Mouse (Mus musculus): ENCODE measurements around the gene Ccdc9. TPM values are rescaled to one million over a fixed set of nuclear protein-coding genes. Genes with fewer than 3 reads are reported as not detected.
A peak's percentile ranks its signal among the peaks of the same experiment; 100 is the strongest.

The Ccdc9 gene
- polyA plus RNA-seq, 1 experiment from 2014 or later: 28.7 TPM

DNA sequence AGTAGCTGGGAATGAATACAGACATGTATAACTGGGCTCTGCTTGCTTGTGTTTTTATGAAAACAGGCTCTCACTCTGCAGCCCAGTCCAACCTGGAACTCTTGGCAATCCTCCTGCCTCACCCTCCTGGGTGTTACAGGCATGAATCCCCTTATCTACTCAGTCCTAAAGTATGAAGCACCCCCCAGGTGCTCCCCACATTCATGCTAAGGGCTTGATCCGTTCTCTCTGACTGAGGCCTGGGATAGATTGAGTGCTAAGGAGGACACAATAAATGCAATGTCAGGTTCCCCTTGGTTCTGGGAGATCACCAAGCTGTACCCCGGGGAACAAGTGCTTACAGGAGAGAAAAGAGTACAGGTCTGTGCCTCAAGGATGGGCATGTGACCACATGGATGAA lies 11.0 kb upstream of the Ccdc9 start:
- no peak for DNase-seq (ENCODE audit: extremely low spot score, low spot score)
- WGBS: 63% methylated on average over 2 of the region's 2 CpGs
- Histone ChIP-seq H3K9me3 (no peaks in the 10 kb centered on the region), H3K4me3 (no peak overlapping the region), H3K27me3 (ENCODE audit: poor library complexity, severe bottlenecking) (peaks cover 16% of the 10 kb centered on the region; the same call in 1 of the 2 replicates), H3K36me3 (replicated peaks) (no peaks in the 10 kb centered on the region), H3K4me1 (peaks cover 53% of the 10 kb centered on the region), H3K27ac (peak overlapping the region; percentile 35; the same call in 1 of the 2 replicates)

DNA sequence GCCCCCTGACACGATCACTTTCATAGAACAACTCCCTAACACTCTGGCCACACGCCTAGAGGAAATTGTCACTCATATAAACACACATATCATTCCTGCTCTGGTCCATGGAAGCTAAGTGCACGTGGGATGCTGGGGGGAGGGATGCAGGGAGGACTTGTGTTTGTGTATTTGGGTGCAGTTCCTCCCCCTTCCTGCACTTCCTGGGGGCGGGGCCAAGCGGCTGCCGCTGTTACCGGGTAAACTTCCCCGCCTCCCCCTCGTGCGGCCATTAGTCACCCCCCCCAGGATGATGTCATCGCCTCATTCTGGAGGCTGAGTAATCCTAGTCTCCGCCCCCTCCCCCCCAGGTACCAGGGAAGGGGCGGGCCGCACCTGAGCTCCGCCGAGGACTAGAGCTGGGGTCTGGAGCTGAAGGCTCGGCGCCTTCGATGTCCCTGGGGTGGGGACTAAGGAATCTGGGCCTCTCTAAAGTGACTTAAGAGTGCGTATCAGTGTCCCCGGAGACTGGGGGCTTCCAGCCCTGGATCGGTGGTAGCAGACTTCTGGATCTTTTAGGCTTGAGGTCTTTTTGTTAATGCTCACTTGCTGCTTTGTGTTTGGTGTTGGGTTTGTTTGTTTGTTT lies 10.3 kb upstream of the Ccdc9 start:
- under 1% methylated on average over 22 of the region's 22 CpGs for WGBS
- Histone ChIP-seq H3K27me3 (ENCODE audit: poor library complexity, severe bottlenecking) (peaks cover 16% of the 10 kb centered on the region; the same call in 1 of the 2 replicates), H3K27ac (peak overlapping the region; percentile 92), H3K36me3 (replicated peaks) (no peaks in the 10 kb centered on the region), H3K9me3 (no peaks in the 10 kb centered on the region), H3K4me1 (peaks cover 53% of the 10 kb centered on the region), H3K4me3 (peak overlapping the region; percentile 62)
- peak; percentile 80 for DNase-seq (ENCODE audit: extremely low spot score, low spot score)

DNA sequence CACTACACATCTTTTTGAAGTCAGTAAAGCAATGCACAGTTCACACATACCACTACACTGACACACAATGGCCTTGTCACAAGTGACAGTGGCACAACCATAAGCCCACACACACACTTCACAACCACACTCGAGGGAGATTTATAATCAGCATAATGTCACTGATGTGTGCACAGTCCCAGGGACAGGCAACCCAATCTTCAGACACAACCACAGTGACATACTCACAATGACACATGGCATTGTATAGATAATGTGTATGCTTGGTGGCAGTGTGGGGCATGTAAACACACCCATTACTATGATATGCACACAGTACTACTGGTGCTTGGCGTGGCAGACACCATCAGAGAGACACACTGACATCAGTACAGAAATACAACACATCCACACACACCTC lies 9.6 kb upstream of the Ccdc9 start:
- 48% methylated on average over 2 of the region's 2 CpGs for whole genome bisulfite sequencing
- no peaks in the 10 kb centered on the region for H3K9me3 ChIP-seq
- H3K27ac ChIP-seq: peak overlapping the region; percentile 92
- peaks cover 53% of the 10 kb centered on the region for H3K4me1 ChIP-seq
- H3K36me3 ChIP-seq (replicated peaks): no peaks in the 10 kb centered on the region
- no peak for DNase-seq (ENCODE audit: extremely low spot score, low spot score)
- peaks cover 16% of the 10 kb centered on the region; the same call in 1 of the 2 replicates for H3K27me3 ChIP-seq (ENCODE audit: poor library complexity, severe bottlenecking)
- H3K4me3 ChIP-seq: peak overlapping the region; percentile 62; the same call in 1 of the 2 replicates

DNA sequence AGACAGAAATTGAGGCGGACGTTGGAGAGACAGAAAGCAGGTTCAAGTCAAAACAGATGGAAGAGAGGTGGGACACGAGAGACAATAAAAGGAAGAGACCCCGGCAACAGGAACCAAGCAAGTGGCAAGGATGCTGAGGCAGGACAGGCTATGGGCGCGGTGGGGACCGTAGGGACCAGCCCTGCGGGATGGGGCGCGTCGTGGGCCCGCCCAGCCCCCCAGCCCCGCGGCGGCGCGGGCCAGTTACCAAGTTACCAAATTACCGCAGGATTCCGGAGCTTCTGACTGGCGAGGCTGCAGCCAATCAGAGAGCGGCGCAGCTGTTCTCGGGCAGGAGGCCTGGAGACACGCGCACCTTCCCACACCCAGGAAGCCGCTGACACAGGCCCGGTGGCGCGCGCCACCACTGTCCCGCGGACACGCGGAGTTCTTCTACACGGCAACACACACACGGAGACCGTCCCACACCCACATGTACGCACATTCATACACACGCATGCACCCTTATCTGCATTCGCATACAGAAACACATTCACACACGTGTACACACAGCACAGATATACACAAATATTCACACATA lies 8.8 kb upstream of the Ccdc9 start:
- Histone ChIP-seq H3K27ac (peak overlapping the region; percentile 92), H3K4me1 (peaks cover 52% of the 10 kb centered on the region), H3K36me3 (replicated peaks) (no peaks in the 10 kb centered on the region), H3K4me3 (peak overlapping the region; percentile 62), H3K27me3 (ENCODE audit: poor library complexity, severe bottlenecking) (peaks cover 16% of the 10 kb centered on the region; the same call in 1 of the 2 replicates), H3K9me3 (no peaks in the 10 kb centered on the region)
- WGBS: 2% methylated on average over 41 of the region's 41 CpGs
- DNase-seq (ENCODE audit: extremely low spot score, low spot score): peak; percentile 77

DNA sequence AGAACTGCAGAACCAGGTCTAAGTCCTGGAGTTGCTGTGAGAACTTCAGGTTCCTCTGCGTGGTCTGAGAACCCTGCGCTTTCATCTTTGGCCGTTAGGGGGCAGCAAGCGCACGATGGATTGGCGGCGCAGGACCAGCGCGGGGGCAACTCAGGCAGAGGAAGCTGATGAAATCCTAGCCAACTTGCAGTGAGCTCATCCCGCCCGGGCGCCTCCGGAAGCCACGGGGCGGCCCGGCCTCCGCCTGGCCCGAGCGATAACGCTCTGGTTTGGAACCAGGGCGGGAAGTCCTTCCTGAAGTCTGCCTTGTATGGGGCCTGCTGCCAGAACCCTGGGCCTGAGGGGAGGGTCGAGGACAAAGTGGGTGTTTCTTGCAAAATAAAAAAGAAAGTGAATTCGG lies 8.2 kb upstream of the Ccdc9 start:
- peaks cover 46% of the 10 kb centered on the region for H3K4me1 ChIP-seq
- H3K4me3 ChIP-seq: peak overlapping the region; percentile 62
- under 1% methylated on average over 23 of the region's 23 CpGs for WGBS
- no peaks in the 10 kb centered on the region for H3K36me3 ChIP-seq (replicated peaks)
- peak; percentile 94 for DNase-seq (ENCODE audit: extremely low spot score, low spot score)
- H3K27me3 ChIP-seq (ENCODE audit: poor library complexity, severe bottlenecking): peaks cover 16% of the 10 kb centered on the region; the same call in 1 of the 2 replicates
- H3K9me3 ChIP-seq: no peaks in the 10 kb centered on the region
- H3K27ac ChIP-seq: peak overlapping the region; percentile 92

DNA sequence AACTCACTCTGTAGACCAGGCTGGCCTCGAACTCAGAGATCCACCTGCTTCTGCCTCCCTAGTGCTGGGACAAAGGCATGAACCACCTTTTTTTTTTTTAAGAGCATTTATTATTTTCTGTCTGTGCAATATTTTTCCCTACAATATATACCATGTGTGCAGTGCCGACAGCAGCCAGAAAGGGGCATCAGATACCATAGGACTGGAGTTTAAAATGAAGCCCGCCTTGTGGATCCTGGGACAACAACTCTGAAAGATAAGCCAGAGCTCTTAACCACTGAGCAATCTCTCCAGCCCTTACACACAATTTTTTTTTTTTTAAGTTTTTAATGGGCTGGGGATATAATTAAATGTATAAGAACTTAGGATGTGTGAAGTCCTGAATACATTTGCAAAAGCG lies 7.8 kb upstream of the Ccdc9 start:
- WGBS: 31% methylated on average over 4 of the region's 4 CpGs
- Histone ChIP-seq H3K27ac (peak overlapping the region; percentile 92), H3K27me3 (ENCODE audit: poor library complexity, severe bottlenecking) (peaks cover 16% of the 10 kb centered on the region; the same call in 1 of the 2 replicates), H3K4me1 (peaks cover 41% of the 10 kb centered on the region), H3K9me3 (no peaks in the 10 kb centered on the region), H3K36me3 (replicated peaks) (no peaks in the 10 kb centered on the region), H3K4me3 (peak overlapping the region; percentile 62)
- no peak for DNase-seq (ENCODE audit: extremely low spot score, low spot score)

DNA sequence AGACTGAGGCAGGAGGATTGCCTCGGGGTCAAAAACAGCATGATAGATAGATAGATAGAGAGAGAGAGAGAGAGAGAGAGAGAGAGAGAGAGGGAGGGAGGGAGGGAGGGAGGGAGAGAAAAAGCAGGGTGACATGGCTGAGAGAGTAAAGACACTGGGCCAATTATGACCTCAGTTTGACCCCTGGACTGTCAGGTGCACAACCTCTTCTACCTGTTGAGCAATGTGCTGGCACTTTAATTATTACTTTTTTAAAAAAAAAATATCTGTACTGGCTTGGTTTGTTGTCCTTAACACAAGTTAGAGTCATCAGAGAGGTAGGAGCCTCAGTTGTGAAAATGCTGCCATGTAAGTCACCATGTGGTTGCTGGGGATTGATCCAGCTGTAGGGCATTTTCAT lies 1.2 kb upstream of the Ccdc9 start:
- Histone ChIP-seq H3K27me3 (ENCODE audit: poor library complexity, severe bottlenecking) (no peaks in the 10 kb centered on the region), H3K4me1 (peaks cover 20% of the 10 kb centered on the region), H3K9me3 (no peaks in the 10 kb centered on the region), H3K4me3 (no peak overlapping the region), H3K36me3 (replicated peaks) (peaks cover 20% of the 10 kb centered on the region), H3K27ac (no peak overlapping the region)
- 92% methylated on average over 1 of the region's 1 CpGs for WGBS
- DNase-seq (ENCODE audit: extremely low spot score, low spot score): no peak

DNA sequence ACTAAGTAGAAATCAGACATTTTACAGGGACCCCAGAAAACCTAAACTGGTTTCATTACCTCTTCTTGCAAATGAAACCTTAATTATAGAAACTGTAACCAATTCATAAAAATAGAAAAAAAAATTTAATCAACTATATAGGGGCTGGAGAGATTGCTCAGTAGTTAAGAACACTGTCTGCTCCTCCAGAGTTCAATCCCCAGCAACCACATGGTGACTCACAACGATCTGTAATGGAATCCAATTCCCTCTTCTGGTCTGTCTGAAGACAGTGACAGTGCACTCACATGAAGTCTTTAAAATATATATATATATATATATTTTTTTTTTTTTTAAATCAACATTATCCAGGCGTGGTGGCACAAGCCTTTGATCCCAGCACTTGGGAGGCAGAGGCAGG lies 421 bp upstream of the Ccdc9 start:
- WGBS: 93% methylated on average over 2 of the region's 2 CpGs
- H3K4me1 ChIP-seq: peaks cover 20% of the 10 kb centered on the region
- H3K9me3 ChIP-seq: no peaks in the 10 kb centered on the region
- peak overlapping the region; percentile 74 for H3K4me3 ChIP-seq
- DNase-seq (ENCODE audit: extremely low spot score, low spot score): no peak
- H3K36me3 ChIP-seq (replicated peaks): peaks cover 27% of the 10 kb centered on the region
- H3K27me3 ChIP-seq (ENCODE audit: poor library complexity, severe bottlenecking): no peaks in the 10 kb centered on the region
- peak overlapping the region; percentile 97 for H3K27ac ChIP-seq

DNA sequence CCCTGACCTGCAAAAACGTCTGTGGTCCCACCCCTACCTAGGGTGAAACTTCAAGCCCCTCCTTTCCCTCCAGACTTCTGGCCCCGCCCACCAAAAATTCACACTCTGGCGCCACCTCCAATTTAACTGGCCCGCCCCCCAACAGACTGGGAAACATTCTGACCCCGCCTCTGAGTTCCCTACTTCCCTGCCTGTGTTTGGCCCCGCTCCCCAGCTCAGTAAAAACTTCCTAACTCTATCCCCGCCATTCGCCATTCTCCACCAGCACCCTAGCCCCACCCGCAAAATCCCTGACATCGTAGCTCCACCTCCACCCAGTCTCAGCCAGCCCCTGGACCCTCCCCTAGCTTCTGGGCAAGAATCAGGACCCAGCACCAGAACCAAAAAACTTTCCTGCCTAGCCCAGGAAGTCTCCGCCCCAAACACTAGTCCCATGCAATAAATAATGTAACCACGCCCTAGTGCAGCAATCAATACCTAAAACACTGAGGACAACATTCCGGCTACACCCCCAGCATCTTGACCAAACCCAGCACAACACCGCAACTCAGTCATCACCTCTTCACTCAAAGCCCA lies 1.1 kb downstream of the Ccdc9 start:
- DNase-seq (ENCODE audit: extremely low spot score, low spot score): peak; percentile 37
- 4% methylated on average over 14 of the region's 14 CpGs for WGBS
- H3K27ac ChIP-seq: peak overlapping the region; percentile 97

DNA sequence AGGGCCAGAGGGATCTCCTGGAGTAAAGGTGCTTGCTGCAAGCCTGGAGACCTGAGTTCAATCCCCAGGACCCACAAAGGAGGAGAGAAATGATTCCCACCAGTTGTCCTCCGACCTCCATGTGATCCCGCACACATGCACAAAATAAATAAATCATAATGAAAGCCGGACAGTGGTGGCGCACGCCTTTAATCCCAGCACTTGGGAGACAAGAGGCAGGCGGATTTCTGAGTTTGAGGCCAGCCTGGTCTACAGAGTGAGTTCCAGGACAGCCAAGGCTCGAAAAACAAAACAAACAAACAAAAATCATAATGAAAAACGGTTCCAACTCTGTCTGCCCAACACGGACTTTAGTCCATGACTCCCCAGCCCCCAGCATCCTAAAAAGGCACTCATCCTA lies 1.7 kb downstream of the Ccdc9 start:
- peaks cover 20% of the 10 kb centered on the region for H3K4me1 ChIP-seq
- no peaks in the 10 kb centered on the region for H3K9me3 ChIP-seq
- no peak for DNase-seq (ENCODE audit: extremely low spot score, low spot score)
- H3K4me3 ChIP-seq: peak overlapping the region; percentile 74
- H3K27ac ChIP-seq: no peak overlapping the region
- no peaks in the 10 kb centered on the region for H3K27me3 ChIP-seq (ENCODE audit: poor library complexity, severe bottlenecking)
- WGBS: 76% methylated on average over 9 of the region's 9 CpGs
- peaks cover 49% of the 10 kb centered on the region for H3K36me3 ChIP-seq (replicated peaks)

More for the DNA sequence above, 1.1 kb downstream of the Ccdc9 start:
- H3K4me3 ChIP-seq: peak overlapping the region; percentile 74
- H3K27me3 ChIP-seq (ENCODE audit: poor library complexity, severe bottlenecking): no peaks in the 10 kb centered on the region
- H3K36me3 ChIP-seq (replicated peaks): peaks cover 42% of the 10 kb centered on the region
- no peaks in the 10 kb centered on the region for H3K9me3 ChIP-seq
- H3K4me1 ChIP-seq: peaks cover 20% of the 10 kb centered on the region

DNA sequence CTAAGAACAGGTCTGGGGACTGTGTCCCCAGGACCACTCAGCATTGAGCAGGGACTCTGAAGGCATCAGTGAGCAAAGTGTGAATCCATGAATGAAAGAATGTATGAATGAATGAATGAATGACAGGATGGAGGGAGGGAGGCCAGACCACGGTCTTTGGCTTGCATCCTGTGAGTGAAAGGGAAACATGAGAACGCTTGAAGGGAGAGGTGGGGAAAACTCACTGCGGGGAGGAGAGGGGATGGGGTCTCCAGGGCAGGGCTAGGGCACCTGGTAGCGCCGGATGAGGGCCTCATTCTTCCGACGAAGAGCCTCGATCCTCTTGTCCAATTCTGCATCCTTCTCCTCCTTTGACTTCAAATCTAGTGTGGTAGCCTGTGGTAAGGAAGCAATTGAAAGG lies 2.6 kb downstream of the Ccdc9 start:
- DNase-seq (ENCODE audit: extremely low spot score, low spot score): no peak
- Histone ChIP-seq H3K36me3 (replicated peaks) (peaks cover 56% of the 10 kb centered on the region), H3K27ac (no peak overlapping the region), H3K9me3 (no peaks in the 10 kb centered on the region), H3K4me3 (no peak overlapping the region), H3K27me3 (ENCODE audit: poor library complexity, severe bottlenecking) (no peaks in the 10 kb centered on the region), H3K4me1 (peaks cover 20% of the 10 kb centered on the region)
- WGBS: 93% methylated on average over 8 of the region's 8 CpGs

DNA sequence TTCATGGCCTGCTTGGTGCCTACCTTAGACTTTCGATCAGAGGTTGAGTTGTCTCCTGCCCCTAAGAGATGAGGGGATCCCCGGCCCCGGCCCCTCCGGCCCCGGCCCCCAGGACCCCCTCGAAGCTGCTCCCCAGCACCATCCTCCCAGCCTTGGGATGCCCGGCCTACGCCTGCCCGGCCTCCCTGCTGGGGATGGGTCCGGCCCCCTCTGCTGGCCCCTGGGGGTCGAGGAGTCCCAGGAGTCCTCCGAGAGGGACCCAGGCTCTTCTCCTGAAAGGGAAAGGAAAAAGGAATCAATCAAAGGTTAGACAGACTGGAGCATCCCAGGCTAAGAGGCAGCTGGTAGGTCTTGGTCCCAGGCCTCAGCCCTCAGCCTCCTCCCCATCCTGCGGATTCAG lies 4.3 kb downstream of the Ccdc9 start:
- Histone ChIP-seq H3K36me3 (replicated peaks) (peaks cover 73% of the 10 kb centered on the region), H3K9me3 (no peaks in the 10 kb centered on the region), H3K4me3 (no peak overlapping the region), H3K27me3 (ENCODE audit: poor library complexity, severe bottlenecking) (no peaks in the 10 kb centered on the region), H3K27ac (no peak overlapping the region), H3K4me1 (peaks cover 20% of the 10 kb centered on the region)
- DNase-seq (ENCODE audit: extremely low spot score, low spot score): no peak
- WGBS: 93% methylated on average over 13 of the region's 13 CpGs

DNA sequence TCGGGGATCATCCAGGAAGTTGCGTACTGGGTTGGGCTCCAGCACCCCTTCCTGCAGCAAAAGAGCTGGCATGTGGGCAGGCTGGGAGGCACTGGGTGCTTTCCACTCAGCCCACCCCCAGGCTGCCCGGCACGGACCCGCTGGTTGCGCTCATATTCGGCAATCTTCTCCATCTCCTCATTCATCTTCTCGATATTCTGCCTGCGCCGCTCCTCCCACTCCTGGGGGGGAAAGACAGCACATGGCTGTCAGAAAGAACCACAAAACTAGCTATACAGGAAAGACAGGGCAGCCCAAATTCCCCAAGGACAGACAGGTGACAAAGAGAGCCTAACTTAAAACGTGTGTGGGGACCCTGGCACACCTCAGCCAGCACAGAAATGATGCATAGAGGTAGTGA lies 5.9 kb downstream of the Ccdc9 start:
- Histone ChIP-seq H3K27ac (no peak overlapping the region), H3K4me3 (no peak overlapping the region), H3K4me1 (peaks cover 13% of the 10 kb centered on the region), H3K9me3 (no peaks in the 10 kb centered on the region), H3K36me3 (replicated peaks) (peaks cover 89% of the 10 kb centered on the region), H3K27me3 (ENCODE audit: poor library complexity, severe bottlenecking) (peaks cover 3% of the 10 kb centered on the region; the same call in 1 of the 2 replicates)
- WGBS: 91% methylated on average over 11 of the region's 11 CpGs
- DNase-seq (ENCODE audit: extremely low spot score, low spot score): no peak

Measured in forebrain, embryonic 10.5 days (tissue).